Mouse (Mus musculus) limb, embryonic 14.5 days (tissue): ENCODE measurements at regions not wholly inside any gene's neighbourhood (a gene's known extent, or its start where the extent isn't known, plus 50 kb on each side); places are given as distances from the start of the nearest gene placed in this dataset.

Experiments used
- ATAC-seq: fragments of 200-750 bp; cut with Nextera tagmentation; 2 replicates; pipeline ENCODE4 v1.8.0; 2017; ENCODE audit warnings: low read depth, moderate number of reproducible peaks, moderate TSS enrichment; ENCODE audit not compliant: low FRiP score
- DNase-seq: peaks from one replicate; pipeline ENCODE4 v3.0.0-alpha.2; 2015; ENCODE audit warnings: low spot score
- H3K27ac ChIP-seq: fragments of 300-500 bp; sonication (generic); replicated peaks from 2 replicates; pipeline ENCODE4 v1.5.1; 2014; ENCODE audit warnings: low read depth, mild to moderate bottlenecking, low read length, moderate library complexity, mixed read lengths
- H3K27me3 ChIP-seq: fragments of 300-500 bp; sonication (generic); 2 replicates; pipeline ENCODE4 v1.6.1; 2014; ENCODE audit warnings: low read length, mixed read lengths; ENCODE audit not compliant: control insufficient read depth, insufficient read depth
- H3K36me3 ChIP-seq: fragments of 300-500 bp; sonication (generic); 2 replicates; pipeline ENCODE4 v1.6.1; 2014; ENCODE audit warnings: mild to moderate bottlenecking, low read length, moderate library complexity, mixed read lengths; ENCODE audit not compliant: control insufficient read depth, insufficient read depth
- H3K4me1 ChIP-seq: fragments of 300-500 bp; sonication (generic); 2 replicates; pipeline ENCODE4 v1.6.1; 2014; ENCODE audit warnings: antibody characterized with exemption, low read length, mixed read lengths; ENCODE audit not compliant: control insufficient read depth, insufficient read depth
- H3K4me2 ChIP-seq: fragments of 300-500 bp; sonication (generic); replicated peaks from 2 replicates; pipeline ENCODE4 v1.6.1; 2014; ENCODE audit warnings: low read depth, mild to moderate bottlenecking, low read length, moderate library complexity; ENCODE audit not compliant: severe bottlenecking
- H3K4me3 ChIP-seq: fragments of 300-500 bp; sonication (generic); replicated peaks from 2 replicates; pipeline ENCODE4 v1.5.1; 2014; ENCODE audit warnings: low read length
- H3K9ac ChIP-seq: fragments of 300-500 bp; sonication (generic); 2 replicates; pipeline ENCODE4 v1.6.1; 2014; ENCODE audit warnings: mild to moderate bottlenecking, low read depth, low read length, moderate library complexity; ENCODE audit not compliant: severe bottlenecking
- H3K9me3 ChIP-seq: fragments of 300-500 bp; sonication (generic); 2 replicates; pipeline ENCODE4 v1.6.1; 2016; ENCODE audit warnings: low read length; ENCODE audit not compliant: control insufficient read depth
- POLR2A ChIP-seq: fragments of 200-500 bp; IDR thresholded peaks from 2 replicates; pipeline ENCODE4 v1.8.0; 2012; ENCODE audit warnings: inconsistent platforms, mild to moderate bottlenecking, moderate library complexity, borderline replicate concordance; ENCODE audit not compliant: insufficient read depth, insufficient read length; ENCODE audit errors: extremely low read depth
- WGBS: fragments of 180-500 bp; shearing (Covaris S2); extraction: QIAGEN DNeasy Blood & Tissue Kit; methylation state at CpG from one replicate; pipeline ENCODE4 v1.1.7; 2014; 5-methylcytosine and 5-hydroxymethylcytosine counted together

GRCm38 (mm10) chr19:26037270-26037669 lies 365.1 kb downstream of the Dmrt2 start:
- no peak for TF ChIP-seq POLR2A
- no peak overlapping the region for H3K4me3 ChIP-seq
- no peak overlapping the region for H3K9ac ChIP-seq
- 14% methylated on average over 7 of the region's 7 CpGs for WGBS
- ATAC-seq = no peak
- no peaks in the 10 kb centered on the region for H3K9me3 ChIP-seq
- no peak overlapping the region for H3K4me2 ChIP-seq
- peaks cover 7% of the 10 kb centered on the region for H3K4me1 ChIP-seq
- no peak overlapping the region for H3K27ac ChIP-seq
- H3K36me3 ChIP-seq = no peaks in the 10 kb centered on the region
- H3K27me3 ChIP-seq = no peaks in the 10 kb centered on the region
- DNase-seq = peak; percentile 51

DNA sequence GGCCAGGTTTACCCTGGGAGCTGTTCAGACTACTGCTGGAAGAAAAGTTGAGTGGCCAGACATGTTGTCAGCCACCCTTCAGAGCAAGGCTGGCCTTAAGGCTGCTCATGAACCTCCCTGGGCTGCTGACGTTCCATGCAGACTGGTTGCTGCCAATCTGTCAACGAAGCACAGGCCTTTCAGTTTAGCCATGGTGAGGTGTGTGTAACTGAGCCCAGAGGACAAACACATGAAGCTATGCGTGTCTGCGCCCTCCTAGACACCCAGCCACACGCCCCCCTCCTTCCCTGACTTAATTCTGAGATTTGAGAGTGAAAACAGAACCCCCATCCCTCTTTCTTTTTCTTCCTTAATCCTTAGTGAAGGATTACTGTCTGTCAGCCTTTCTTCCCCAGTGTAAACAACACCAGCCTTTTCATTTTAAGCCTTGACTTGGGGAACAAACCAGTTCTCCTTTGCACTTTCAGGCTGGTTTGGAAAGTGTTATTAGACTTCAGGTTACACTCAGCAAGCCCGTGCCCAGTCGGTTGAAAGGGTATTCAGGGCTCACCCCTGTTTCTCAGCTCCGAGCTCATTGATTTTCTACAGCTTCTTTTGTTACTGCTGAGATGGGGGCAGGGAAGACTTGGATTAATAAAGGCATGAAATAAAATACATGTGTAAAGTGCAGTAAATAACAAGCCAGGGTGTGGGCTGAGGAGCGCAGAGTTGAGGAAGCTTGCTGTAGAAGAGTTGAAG lies 379.4 kb downstream of the Dmrt2 start:
- Histone ChIP-seq H3K4me1 (no peaks in the 10 kb centered on the region), H3K36me3 (no peaks in the 10 kb centered on the region), H3K27me3 (no peaks in the 10 kb centered on the region), H3K27ac (no peak overlapping the region), H3K9ac (no peak overlapping the region), H3K4me2 (no peak overlapping the region), H3K9me3 (no peaks in the 10 kb centered on the region), H3K4me3 (no peak overlapping the region)
- ATAC-seq (peak; percentile 30; the same call in 1 of the 2 replicates), DNase-seq (no peak)
- no peak for TF ChIP-seq POLR2A
- 43% methylated on average over 9 of the region's 9 CpGs for whole genome bisulfite sequencing

GRCm38 (mm10) chr19:26059668-26060067 lies 387.5 kb downstream of the Dmrt2 start:
- Histone ChIP-seq H3K4me3 (no peak overlapping the region), H3K27ac (no peak overlapping the region), H3K27me3 (no peaks in the 10 kb centered on the region), H3K4me1 (no peaks in the 10 kb centered on the region), H3K9ac (no peak overlapping the region), H3K36me3 (no peaks in the 10 kb centered on the region), H3K4me2 (no peak overlapping the region), H3K9me3 (no peaks in the 10 kb centered on the region)
- ATAC-seq (no peak), DNase-seq (no peak)
- no peak for TF ChIP-seq POLR2A
- WGBS = 82% methylated on average over 2 of the region's 2 CpGs

DNA sequence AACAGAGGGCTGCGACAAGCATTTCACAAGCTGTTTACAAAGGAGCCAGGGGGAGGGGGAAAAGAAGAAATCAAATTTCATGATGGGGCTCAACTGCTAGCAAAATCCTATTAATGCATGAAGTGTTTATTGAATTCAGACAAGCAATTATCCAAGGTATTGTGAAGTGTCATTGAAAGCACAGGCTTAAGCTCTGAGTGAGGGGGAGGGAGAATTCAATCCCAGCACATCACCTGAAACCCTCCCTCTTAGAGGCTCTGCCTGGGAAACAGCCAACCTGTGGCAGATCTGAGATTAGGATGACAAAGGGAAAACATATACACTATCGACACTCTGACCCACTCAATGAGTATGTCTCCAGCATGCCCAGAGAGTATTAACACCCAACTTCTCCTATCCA lies 396.3 kb downstream of the Dmrt2 start:
- H3K27ac ChIP-seq = no peak overlapping the region
- no peak overlapping the region for H3K4me2 ChIP-seq
- H3K4me3 ChIP-seq = no peak overlapping the region
- H3K9ac ChIP-seq = no peak overlapping the region
- TF ChIP-seq POLR2A = no peak
- H3K9me3 ChIP-seq = no peaks in the 10 kb centered on the region
- no peaks in the 10 kb centered on the region for H3K4me1 ChIP-seq
- DNase-seq (no peak), ATAC-seq (no peak)
- H3K36me3 ChIP-seq = no peaks in the 10 kb centered on the region
- H3K27me3 ChIP-seq = no peaks in the 10 kb centered on the region
- 71% methylated on average over 2 of the region's 2 CpGs for WGBS

DNA sequence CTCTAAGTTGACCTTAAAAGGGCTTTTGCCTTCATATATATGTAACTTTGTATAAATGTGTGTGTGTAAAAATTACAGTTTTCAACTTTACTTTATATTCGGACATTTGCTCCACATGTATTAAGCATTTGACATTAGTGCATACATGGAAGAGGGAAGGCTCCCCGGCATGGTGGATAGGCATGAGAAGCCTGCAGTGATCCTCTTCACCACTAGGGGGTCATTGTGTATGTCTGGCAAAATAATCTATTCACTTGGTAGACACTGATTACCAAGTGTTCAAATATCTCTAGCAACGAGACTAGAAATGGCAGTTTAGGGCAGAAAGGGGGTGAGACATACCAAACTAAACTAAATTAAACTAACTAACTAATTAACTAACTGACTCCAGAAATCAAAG lies 397.7 kb downstream of the Dmrt2 start:
- Histone ChIP-seq H3K36me3 (no peaks in the 10 kb centered on the region), H3K4me2 (no peak overlapping the region), H3K4me1 (no peaks in the 10 kb centered on the region), H3K4me3 (no peak overlapping the region), H3K9me3 (no peaks in the 10 kb centered on the region), H3K27me3 (no peaks in the 10 kb centered on the region), H3K27ac (no peak overlapping the region), H3K9ac (no peak overlapping the region)
- 92% methylated on average over 3 of the region's 3 CpGs for WGBS
- no peak for TF ChIP-seq POLR2A
- DNase-seq = no peak
- no peak for ATAC-seq
